Mouse (Mus musculus) kidney, embryonic 16.5 days (tissue): ENCODE results near the gene Pfkfb4. TPM values are rescaled to one million over a fixed set of nuclear protein-coding genes. Genes with fewer than 3 reads are reported as not detected.

Experiments
- ATAC-seq: fragments of 200-750 bp; cut with Nextera tagmentation; 2 replicates; pipeline ENCODE4 v1.8.0; 2017; ENCODE audit warnings: moderate TSS enrichment; ENCODE audit not compliant: low FRiP score, low TSS enrichment
- H3K27ac ChIP-seq: fragments of 300-500 bp; sonication (generic); 2 replicates; pipeline ENCODE4 v1.5.1; 2014; ENCODE audit warnings: low read length
- H3K27me3 ChIP-seq: fragments of 300-500 bp; sonication (generic); 2 replicates; pipeline ENCODE4 v1.6.1; 2014; ENCODE audit warnings: low read length, control low read depth, mixed read lengths; ENCODE audit not compliant: insufficient read depth
- H3K36me3 ChIP-seq: fragments of 300-500 bp; sonication (generic); 2 replicates; pipeline ENCODE4 v1.6.1; 2014; ENCODE audit warnings: low read length, control low read depth, mixed read lengths; ENCODE audit not compliant: insufficient read depth
- H3K4me1 ChIP-seq: fragments of 300-500 bp; sonication (generic); 2 replicates; pipeline ENCODE4 v1.6.1; 2014; ENCODE audit warnings: low read length, control low read depth, mixed read lengths; ENCODE audit not compliant: insufficient read depth
- H3K4me2 ChIP-seq: fragments of 300-500 bp; sonication (generic); replicated peaks from 2 replicates; pipeline ENCODE4 v1.6.1; 2014; ENCODE audit warnings: low read depth, low read length
- H3K4me3 ChIP-seq: fragments of 300-500 bp; sonication (generic); 2 replicates; pipeline ENCODE4 v1.5.1; 2014; ENCODE audit warnings: mild to moderate bottlenecking, low read length
- H3K9ac ChIP-seq: fragments of 300-500 bp; sonication (generic); replicated peaks from 2 replicates; pipeline ENCODE4 v1.6.1; 2014; ENCODE audit warnings: low read length
- H3K9me3 ChIP-seq: fragments of 300-500 bp; sonication (generic); 2 replicates; pipeline ENCODE4 v1.6.1; 2016; ENCODE audit warnings: low read length, control low read depth
- WGBS: fragments of 180-500 bp; shearing (Covaris S2); extraction: QIAGEN DNeasy Blood & Tissue Kit; methylation state at CpG from one replicate; pipeline ENCODE4 v1.1.7; 2014; 5-methylcytosine and 5-hydroxymethylcytosine counted together
- microRNA counts: library from miRNA; unstranded; fragments of <30 nt; microRNA quantifications from one replicate; lab custom pipeline; 2016
- microRNA-seq: library from miRNA; unstranded; fragments of <30 nt; microRNA quantifications from one replicate; pipeline ENCODE4, GENCODE M21; 2016
- polyA plus RNA-seq: library from polyadenylated mRNA; unstranded; fragments of >200 nt; fragmentation: Nextera tagmentation; extraction: Ambion mirVana; gene quantifications from 2 replicates; pipeline ENCODE4 v1.2.1, GENCODE M21; 2015

Gene Pfkfb4
- polyA plus RNA-seq, 1 experiment from 2014 or later = 10.4 TPM

DNA sequence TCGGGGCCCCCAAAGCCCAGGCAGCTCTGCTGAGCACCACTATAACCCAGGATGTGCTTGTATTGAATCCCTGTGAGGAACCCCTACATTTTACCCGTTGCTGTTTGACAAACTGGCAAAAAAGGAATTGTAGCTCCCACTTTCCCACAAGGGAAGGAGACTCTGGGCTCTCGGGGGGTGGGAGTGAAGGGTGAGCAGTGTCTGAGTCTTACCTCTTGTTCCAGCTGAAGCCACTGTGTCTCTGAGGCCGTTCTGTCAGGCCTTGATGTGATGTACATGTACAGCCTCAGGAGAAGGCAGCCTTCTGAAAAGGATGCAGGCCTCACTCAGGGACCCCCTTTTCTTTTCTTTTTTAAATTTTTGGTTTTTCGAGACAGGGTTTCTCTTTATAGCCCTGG lies 69.3 kb downstream of the Pfkfb4 start:
- no peak for ATAC-seq

DNA sequence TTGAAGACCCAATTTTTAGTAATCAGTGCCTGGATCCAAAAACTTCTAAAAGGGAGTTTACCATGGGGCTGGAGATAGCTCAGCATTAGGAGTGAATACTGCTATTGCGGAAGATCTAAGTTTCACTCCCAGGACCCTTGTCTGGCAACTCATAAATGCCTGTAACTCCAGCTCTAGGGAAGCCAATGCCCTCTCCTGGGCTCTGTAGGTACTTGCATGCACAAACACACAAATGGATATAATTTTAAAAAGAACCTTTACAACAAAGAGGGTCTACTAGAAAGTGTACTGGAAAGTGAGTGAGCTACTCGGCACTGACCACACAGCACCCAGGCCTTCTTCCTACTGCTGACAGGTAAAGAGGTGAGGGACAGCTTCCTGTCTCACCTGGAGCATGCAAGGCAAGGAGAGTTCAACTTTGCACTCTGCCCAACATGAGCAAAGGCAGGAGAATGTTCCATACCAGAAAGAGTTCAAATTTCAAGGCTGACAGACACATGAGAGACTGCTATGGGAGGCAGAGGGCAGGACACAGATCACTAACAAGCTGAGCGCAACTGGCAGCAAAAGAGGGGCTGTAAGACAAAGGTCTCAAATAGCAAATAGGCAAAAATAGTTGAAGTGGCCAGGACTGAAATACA lies 76.6 kb downstream of the Pfkfb4 start:
- WGBS = 88% methylated on average over 3 of the region's 3 CpGs
- Histone ChIP-seq H3K4me1 (peaks cover 8% of the 10 kb centered on the region), H3K27ac (no peak overlapping the region), H3K4me3 (no peak overlapping the region), H3K9me3 (no peaks in the 10 kb centered on the region), H3K27me3 (no peaks in the 10 kb centered on the region), H3K4me2 (no peak overlapping the region), H3K9ac (no peak overlapping the region), H3K36me3 (peaks cover 62% of the 10 kb centered on the region)
- ATAC-seq = no peak

More for the DNA sequence above, 69.3 kb downstream of the Pfkfb4 start:
- Histone ChIP-seq H3K27me3 (no peaks in the 10 kb centered on the region), H3K4me1 (peaks cover 7% of the 10 kb centered on the region), H3K4me3 (no peak overlapping the region), H3K36me3 (peaks cover 52% of the 10 kb centered on the region), H3K9ac (no peak overlapping the region), H3K27ac (no peak overlapping the region), H3K4me2 (no peak overlapping the region), H3K9me3 (no peaks in the 10 kb centered on the region)
- WGBS = 97% methylated on average over 5 of the region's 5 CpGs

DNA sequence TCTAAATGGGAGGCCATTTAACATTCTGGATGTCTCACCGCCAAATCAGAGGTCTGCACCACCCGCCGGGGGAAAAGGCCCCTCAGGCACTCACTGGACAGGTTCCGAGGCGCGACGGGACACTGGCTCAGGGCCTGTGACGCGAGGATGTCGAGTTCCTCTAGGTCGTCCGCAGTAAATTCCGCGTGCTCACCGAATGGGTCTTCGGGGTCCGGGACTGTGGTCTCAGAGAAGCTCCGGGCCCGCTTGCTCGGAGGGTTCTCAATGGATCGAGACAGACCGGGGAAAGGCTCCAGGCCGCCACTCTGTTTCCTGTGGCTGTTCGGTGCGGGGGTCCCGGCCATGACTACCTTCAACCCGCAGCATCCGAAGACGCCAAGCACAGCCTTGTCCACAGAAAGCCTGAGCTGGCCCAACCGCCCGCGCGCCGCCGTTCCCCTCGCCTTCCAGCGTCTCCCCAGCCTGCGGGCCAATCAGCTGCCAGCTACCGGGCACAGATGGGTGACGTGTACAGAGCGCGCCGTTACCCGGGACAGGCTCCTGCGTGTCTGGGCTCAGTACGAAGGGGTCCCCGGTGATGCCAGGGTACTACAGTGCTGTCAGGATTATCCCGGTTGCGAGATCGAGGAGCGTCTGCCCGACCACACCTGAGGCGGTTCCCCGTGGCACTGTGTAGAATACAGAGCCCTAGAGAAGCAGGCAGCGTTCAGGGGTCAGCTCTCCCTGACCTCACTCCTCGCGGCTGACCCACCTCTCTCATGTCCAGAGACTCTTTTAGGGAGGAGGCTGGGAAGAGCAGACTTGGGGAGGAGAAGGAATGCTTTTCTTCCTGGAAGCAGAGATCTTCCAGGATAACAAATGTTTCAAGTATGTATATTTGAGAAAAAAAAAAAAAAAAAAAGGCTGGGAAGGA lies 82.3 kb downstream of the Pfkfb4 start, which contains the start of gene Atrip:
Gene Atrip (minus strand): TSS at position 464 of the 913 bp plus-strand sequence.
- Histone ChIP-seq H3K4me3 (peak within 1 kb of the TSS; percentile 91), H3K27me3 (no peaks in the 10 kb centered on the region), H3K4me1 (peaks cover 19% of the 10 kb centered on the region), H3K9me3 (no peaks in the 10 kb centered on the region), H3K9ac (peak within 1 kb of the TSS; percentile 92), H3K27ac (peak within 1 kb of the TSS; percentile 69), H3K4me2 (peak within 1 kb of the TSS; percentile 93), H3K36me3 (peaks cover 18% of the 10 kb centered on the region)
- WGBS = under 1% methylated on average over 57 of the region's 57 CpGs
- ATAC-seq = peak; percentile 99

DNA sequence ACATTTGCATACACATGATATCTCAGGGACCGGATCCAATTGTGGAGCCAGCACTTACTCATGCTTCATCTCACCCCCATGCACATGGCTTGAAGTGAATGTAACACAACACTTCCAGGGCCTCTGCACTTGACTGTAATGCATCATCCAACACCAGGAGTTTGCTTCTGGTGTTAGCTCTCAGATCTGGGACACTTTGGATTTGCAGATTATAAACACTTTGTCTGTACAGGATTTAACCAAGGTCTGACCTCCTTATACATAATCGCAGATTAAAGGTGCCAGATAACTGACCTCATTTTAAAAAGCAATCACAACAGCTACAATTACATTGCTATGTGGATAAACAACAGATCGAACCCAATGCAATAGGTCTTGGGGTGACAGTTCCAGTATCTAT lies 88.9 kb downstream of the Pfkfb4 start:
- 90% methylated on average over 3 of the region's 3 CpGs for WGBS
- Histone ChIP-seq H3K36me3 (peaks cover 14% of the 10 kb centered on the region), H3K9me3 (no peaks in the 10 kb centered on the region), H3K4me2 (no peak overlapping the region), H3K9ac (no peak overlapping the region), H3K27me3 (no peaks in the 10 kb centered on the region), H3K4me3 (no peak overlapping the region), H3K27ac (no peak overlapping the region), H3K4me1 (peaks cover 16% of the 10 kb centered on the region)
- no peak for ATAC-seq

DNA sequence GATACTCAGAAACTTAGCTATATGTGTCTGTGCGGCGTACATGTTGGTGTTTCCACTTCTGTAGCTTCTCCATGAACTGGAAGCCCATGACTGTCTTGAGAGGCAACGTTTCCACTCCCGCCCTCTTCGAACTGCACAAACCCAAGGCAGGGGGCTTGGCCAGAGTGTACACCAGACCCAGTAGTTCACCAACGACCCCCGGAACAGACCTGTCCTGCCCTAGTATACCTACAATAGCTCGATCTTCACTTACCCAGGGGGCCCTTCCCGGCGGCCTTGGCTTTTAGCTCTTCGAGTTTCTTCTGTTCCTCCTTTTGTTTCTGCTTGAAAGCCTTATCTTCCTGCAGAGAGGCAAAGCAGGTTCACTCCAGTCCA lies 90.2 kb downstream of the Pfkfb4 start:
- H3K4me2 ChIP-seq = peak overlapping the region; percentile 73
- peak overlapping the region; percentile 75 for H3K4me3 ChIP-seq
- H3K27me3 ChIP-seq = no peaks in the 10 kb centered on the region
- peaks cover 14% of the 10 kb centered on the region for H3K36me3 ChIP-seq
- peak overlapping the region; percentile 57 for H3K27ac ChIP-seq
- no peaks in the 10 kb centered on the region for H3K9me3 ChIP-seq
- H3K4me1 ChIP-seq = peaks cover 16% of the 10 kb centered on the region
- WGBS = 3% methylated on average over 11 of the region's 11 CpGs
- peak; percentile 39; the same call in 1 of the 2 replicates for ATAC-seq
- peak overlapping the region; percentile 84 for H3K9ac ChIP-seq

MicroRNAs encoded within 50 kb of the gene (microRNA counts, 519-probe panel; counts per million panel counts)
- 104 counts per million, percentile 35 among the panel's probes with 10 or more counts for microRNA mmu-miR-711 (lab: Ali Mortazavi, UCI)

Small RNAs within 50 kb of the gene (microRNA-seq; reads per million reads assigned to microRNA genes)
- gene Mir711 = not detected

Other genes with a start within 250 kb of the Pfkfb4 start
- 100 and 109 TPM in 2 replicates for gene Ip6k2, start 208.0 kb upstream of the Pfkfb4 start, polyA plus RNA-seq
- gene Nckipsd, start 183.4 kb upstream of the Pfkfb4 start, polyA plus RNA-seq = 17.7 and 23.6 TPM in 2 replicates
- gene Celsr3, start 165.5 kb upstream of the Pfkfb4 start, polyA plus RNA-seq = 0.12 and 0.26 TPM in 2 replicates
- 14.4 and 15.3 TPM in 2 replicates for gene Slc26a6, start 138.5 kb upstream of the Pfkfb4 start, polyA plus RNA-seq
- gene Tmem89, start 77.2 kb upstream of the Pfkfb4 start, polyA plus RNA-seq = not detected in 2 replicates
- 621 and 666 TPM in 2 replicates for gene Uqcrc1, start 55.1 kb upstream of the Pfkfb4 start, polyA plus RNA-seq
- 2.9 and 3.9 TPM in 2 replicates for gene Col7a1, start 38.2 kb upstream of the Pfkfb4 start, polyA plus RNA-seq
- gene Ucn2, start 5.8 kb upstream of the Pfkfb4 start, polyA plus RNA-seq = 0.31 TPM in 1 of 2 replicates, not detected in the other
- gene Shisa5, start 46.8 kb downstream of the Pfkfb4 start, polyA plus RNA-seq = 104 and 110 TPM in 2 replicates
- 13.6 and 16.6 TPM in 2 replicates for gene Trex1, start 68.0 kb downstream of the Pfkfb4 start, polyA plus RNA-seq
- gene Atrip, start 82.3 kb downstream of the Pfkfb4 start, polyA plus RNA-seq = 26.7 and 30.7 TPM in 2 replicates
- 16.5 and 16.8 TPM in 2 replicates for gene Ccdc51, start 90.7 kb downstream of the Pfkfb4 start, polyA plus RNA-seq
- 494 and 537 TPM in 2 replicates for gene Tma7, start 90.8 kb downstream of the Pfkfb4 start, polyA plus RNA-seq
- 18.9 and 19.8 TPM in 2 replicates for gene Plxnb1, start 103.6 kb downstream of the Pfkfb4 start, polyA plus RNA-seq
- gene Fbxw21, start 170.3 kb downstream of the Pfkfb4 start, polyA plus RNA-seq = not detected in 2 replicates
- gene Fbxw13, start 204.2 kb downstream of the Pfkfb4 start, polyA plus RNA-seq = not detected in 2 replicates
- not detected in 2 replicates for gene Fbxw20, start 243.0 kb downstream of the Pfkfb4 start, polyA plus RNA-seq